Mouse (Mus musculus) liver, embryonic 13.5 days (tissue): ENCODE results near the gene Anxa1. TPM values are rescaled to one million over a fixed set of nuclear protein-coding genes. Genes with fewer than 3 reads are reported as not detected.

ENCODE experiments used
- polyA plus RNA-seq: library from polyadenylated mRNA; unstranded; fragments of >200 nt; fragmentation: Nextera tagmentation; extraction: Ambion mirVana; gene quantifications from 2 replicates; pipeline ENCODE4 v1.2.1, GENCODE M21; 2015

Gene Anxa1
- polyA plus RNA-seq, 1 experiment from 2014 or later, result 23.8 TPM

Other genes with a start within 250 kb of the Anxa1 start
- gene Aldh1a1, start 101.8 kb upstream of the Anxa1 start, polyA plus RNA-seq, result 0.81 and 0.92 TPM in 2 replicates